Mouse (Mus musculus): ENCODE results near the gene Tbl3. TPM values are rescaled to one million over a fixed set of nuclear protein-coding genes. Genes with fewer than 3 reads are reported as not detected.

The Tbl3 gene
- polyA plus RNA-seq, 1 experiment from 2014 or later: 83.7 TPM

DNA sequence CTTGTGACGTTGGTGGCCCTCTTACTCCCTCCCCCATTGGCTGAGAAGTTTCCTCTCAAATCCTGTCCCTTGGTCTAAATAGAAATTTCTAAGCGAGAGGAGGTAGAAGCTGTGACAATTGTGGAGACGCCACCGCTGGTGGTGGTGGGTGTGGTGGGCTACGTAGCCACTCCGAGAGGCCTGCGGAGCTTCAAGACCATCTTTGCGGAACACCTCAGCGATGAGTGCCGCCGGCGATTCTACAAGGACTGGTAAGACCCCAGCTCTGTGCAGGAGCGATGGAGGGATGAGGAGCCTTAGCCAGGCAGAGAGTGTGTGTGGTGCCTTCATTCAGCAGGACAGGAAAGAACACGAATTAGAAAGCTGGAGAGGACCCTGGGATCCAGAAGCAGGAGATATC, 23.3 kb upstream of the Tbl3 start:
- Histone ChIP-seq H3K27me3 (ENCODE audit: control insufficient read depth, insufficient read depth, low read length) (no peaks in the 10 kb centered on the region; the same call in 1 of the 2 replicates), H3K36me3 (ENCODE audit: control insufficient read depth, insufficient read depth, low read length) (no peaks in the 10 kb centered on the region), H3K4me2 (replicated peaks; ENCODE audit: low read depth, low read length) (no peak overlapping the region), H3K9me3 (ENCODE audit: control insufficient read depth, low read length) (no peaks in the 10 kb centered on the region), H3K27ac (ENCODE audit: low read depth, low read length) (no peak overlapping the region), H3K9ac (ENCODE audit: low read depth, low read length) (no peak overlapping the region), H3K4me3 (ENCODE audit: low read depth, low read length) (no peak overlapping the region), H3K4me1 (replicated peaks; ENCODE audit: control insufficient read depth, insufficient read depth, low read length) (no peaks in the 10 kb centered on the region)
- DNase-seq (ENCODE audit: low spot score): no peak
- no peak for ATAC-seq (ENCODE audit: low FRiP score)
- WGBS: 82% methylated on average over 14 of the region's 14 CpGs

DNA sequence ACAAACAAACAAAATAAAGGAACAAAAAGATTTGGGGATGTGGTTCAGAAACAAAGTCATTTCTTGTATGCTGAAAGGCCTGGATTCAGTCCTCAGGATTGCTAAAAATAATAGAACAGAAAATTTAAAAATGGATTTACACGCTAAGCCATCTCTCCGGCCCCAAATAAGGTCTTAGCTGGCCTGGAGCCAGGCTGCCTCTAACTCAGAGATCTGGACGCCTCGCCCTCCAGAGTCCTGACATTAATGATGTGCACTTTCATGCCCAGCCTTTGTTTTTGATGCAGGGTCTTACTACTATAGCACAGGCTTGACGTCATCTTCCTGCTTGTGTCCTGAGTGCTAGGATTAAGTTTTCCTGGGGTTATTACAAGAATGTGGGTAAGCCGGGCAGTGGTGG, 21.6 kb upstream of the Tbl3 start:
- Histone ChIP-seq H3K4me3 (ENCODE audit: low read depth, low read length) (no peak overlapping the region), H3K27me3 (ENCODE audit: control insufficient read depth, insufficient read depth, low read length) (no peaks in the 10 kb centered on the region; the same call in 1 of the 2 replicates), H3K9me3 (ENCODE audit: control insufficient read depth, low read length) (no peaks in the 10 kb centered on the region), H3K36me3 (ENCODE audit: control insufficient read depth, insufficient read depth, low read length) (no peaks in the 10 kb centered on the region), H3K27ac (ENCODE audit: low read depth, low read length) (no peak overlapping the region), H3K9ac (ENCODE audit: low read depth, low read length) (no peak overlapping the region), H3K4me1 (replicated peaks; ENCODE audit: control insufficient read depth, insufficient read depth, low read length) (no peaks in the 10 kb centered on the region), H3K4me2 (replicated peaks; ENCODE audit: low read depth, low read length) (no peak overlapping the region)
- 88% methylated on average over 6 of the region's 6 CpGs for WGBS
- ATAC-seq (ENCODE audit: low FRiP score) (no peak), DNase-seq (ENCODE audit: low spot score) (no peak)

DNA sequence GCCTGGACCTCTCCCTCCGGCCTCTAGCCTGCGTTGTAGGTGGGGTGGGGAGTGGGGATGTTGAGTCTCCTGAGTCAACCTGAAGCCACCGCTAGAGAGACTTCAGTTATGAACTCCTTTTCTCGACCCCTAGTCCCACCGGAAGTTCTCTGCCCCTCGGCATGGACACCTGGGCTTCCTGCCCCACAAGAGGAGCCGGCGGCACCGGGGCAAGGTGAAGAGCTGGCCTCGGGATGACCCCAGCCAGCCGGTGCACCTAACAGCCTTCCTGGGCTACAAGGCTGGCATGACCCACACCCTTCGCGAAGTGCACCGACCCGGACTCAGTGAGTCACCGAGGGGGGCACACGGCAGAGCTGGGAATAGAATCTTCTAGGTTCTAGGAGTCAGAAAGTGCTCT, 20.7 kb upstream of the Tbl3 start:
- no peaks in the 10 kb centered on the region for H3K36me3 ChIP-seq (ENCODE audit: control insufficient read depth, insufficient read depth, low read length)
- H3K4me2 ChIP-seq (replicated peaks; ENCODE audit: low read depth, low read length): no peak overlapping the region
- no peak overlapping the region for H3K4me3 ChIP-seq (ENCODE audit: low read depth, low read length)
- 78% methylated on average over 17 of the region's 17 CpGs for WGBS
- H3K9ac ChIP-seq (ENCODE audit: low read depth, low read length): no peak overlapping the region
- H3K9me3 ChIP-seq (ENCODE audit: control insufficient read depth, low read length): no peaks in the 10 kb centered on the region
- H3K27me3 ChIP-seq (ENCODE audit: control insufficient read depth, insufficient read depth, low read length): no peaks in the 10 kb centered on the region; the same call in 1 of the 2 replicates
- no peak overlapping the region for H3K27ac ChIP-seq (ENCODE audit: low read depth, low read length)
- no peak for DNase-seq (ENCODE audit: low spot score)
- H3K4me1 ChIP-seq (replicated peaks; ENCODE audit: control insufficient read depth, insufficient read depth, low read length): peaks cover 4% of the 10 kb centered on the region; the same call in 1 of the 2 replicates
- ATAC-seq (ENCODE audit: low FRiP score): no peak

DNA sequence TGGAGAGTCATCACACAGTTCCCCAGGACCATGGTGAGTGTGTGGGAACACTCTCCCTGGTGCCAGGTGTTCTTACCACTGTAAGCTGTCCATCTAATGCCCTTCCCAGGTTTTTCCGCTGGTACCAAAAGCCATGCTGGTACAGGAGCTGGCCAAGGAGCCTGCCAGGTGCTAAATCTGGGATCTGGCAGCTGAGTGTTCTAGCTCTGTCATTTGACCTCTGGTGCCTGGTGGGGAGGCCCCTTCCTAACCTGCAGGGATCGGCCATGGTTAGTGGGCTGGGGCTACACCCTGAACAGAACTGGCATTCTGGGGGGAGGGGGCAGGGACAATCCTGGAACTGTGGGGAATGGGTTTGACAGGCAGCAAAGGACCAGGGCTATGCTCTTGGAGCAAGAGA, 20.2 kb upstream of the Tbl3 start, which contains the start of gene Rpl3l:
Rpl3l (plus strand) TSS at position 203 of the 400 bp plus-strand sequence.
- WGBS: 73% methylated on average over 2 of the region's 2 CpGs
- Histone ChIP-seq H3K9ac (ENCODE audit: low read depth, low read length) (no peak within 1 kb of the TSS), H3K27ac (ENCODE audit: low read depth, low read length) (no peak within 1 kb of the TSS), H3K4me2 (replicated peaks; ENCODE audit: low read depth, low read length) (no peak within 1 kb of the TSS), H3K27me3 (ENCODE audit: control insufficient read depth, insufficient read depth, low read length) (no peaks in the 10 kb centered on the region; the same call in 1 of the 2 replicates), H3K36me3 (ENCODE audit: control insufficient read depth, insufficient read depth, low read length) (no peaks in the 10 kb centered on the region), H3K9me3 (ENCODE audit: control insufficient read depth, low read length) (no peaks in the 10 kb centered on the region), H3K4me3 (ENCODE audit: low read depth, low read length) (no peak within 1 kb of the TSS), H3K4me1 (replicated peaks; ENCODE audit: control insufficient read depth, insufficient read depth, low read length) (peaks cover 5% of the 10 kb centered on the region)
- ATAC-seq (ENCODE audit: low FRiP score): no peak
- no peak for DNase-seq (ENCODE audit: low spot score)

DNA sequence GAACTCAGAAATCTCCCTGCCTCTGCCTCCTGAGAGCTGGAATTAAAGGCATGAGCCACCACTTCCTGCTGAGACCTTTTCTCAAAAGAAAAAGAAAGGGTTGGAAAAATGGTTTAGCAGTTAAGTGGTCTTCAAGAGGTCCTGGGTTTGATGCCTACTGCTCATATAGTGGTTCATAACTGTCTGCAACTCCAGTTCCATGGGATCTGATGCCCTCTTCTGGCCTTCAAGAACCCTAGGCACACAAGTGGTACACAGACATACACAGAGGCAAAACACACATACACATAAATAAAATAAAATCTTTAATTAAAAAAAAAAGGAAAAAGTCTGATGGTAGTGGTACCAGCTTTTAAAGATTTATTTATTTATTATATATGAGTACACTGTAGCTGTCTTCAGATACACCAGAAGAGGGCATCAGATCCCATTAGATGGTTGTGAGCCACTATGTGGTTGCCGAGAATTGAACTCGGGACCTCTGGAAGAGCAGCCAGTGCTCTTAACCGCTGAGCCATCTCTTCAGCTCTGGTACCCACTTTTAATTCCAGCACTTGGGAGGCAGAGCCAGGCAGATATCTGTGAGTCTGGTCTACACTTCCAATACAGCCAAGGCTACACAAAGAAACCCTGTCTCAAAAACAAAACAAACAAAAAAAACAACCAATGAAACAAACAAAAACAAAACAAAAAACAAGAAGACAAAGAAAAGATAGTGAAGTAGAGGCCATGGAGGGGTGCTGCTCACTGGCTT, 18.4 kb upstream of the Tbl3 start:
- no peak overlapping the region for H3K9ac ChIP-seq (ENCODE audit: low read depth, low read length)
- no peaks in the 10 kb centered on the region; the same call in 1 of the 2 replicates for H3K27me3 ChIP-seq (ENCODE audit: control insufficient read depth, insufficient read depth, low read length)
- DNase-seq (ENCODE audit: low spot score): no peak
- WGBS: 71% methylated on average over 3 of the region's 3 CpGs
- H3K36me3 ChIP-seq (ENCODE audit: control insufficient read depth, insufficient read depth, low read length): 0 out of 2 replicates have a peak, but pooled peaks cover 4% of the 10 kb centered on the region
- ATAC-seq (ENCODE audit: low FRiP score): no peak
- no peak overlapping the region for H3K4me3 ChIP-seq (ENCODE audit: low read depth, low read length)
- no peaks in the 10 kb centered on the region for H3K9me3 ChIP-seq (ENCODE audit: control insufficient read depth, low read length)
- H3K27ac ChIP-seq (ENCODE audit: low read depth, low read length): no peak overlapping the region
- peaks cover 10% of the 10 kb centered on the region for H3K4me1 ChIP-seq (replicated peaks; ENCODE audit: control insufficient read depth, insufficient read depth, low read length)
- H3K4me2 ChIP-seq (replicated peaks; ENCODE audit: low read depth, low read length): no peak overlapping the region

DNA sequence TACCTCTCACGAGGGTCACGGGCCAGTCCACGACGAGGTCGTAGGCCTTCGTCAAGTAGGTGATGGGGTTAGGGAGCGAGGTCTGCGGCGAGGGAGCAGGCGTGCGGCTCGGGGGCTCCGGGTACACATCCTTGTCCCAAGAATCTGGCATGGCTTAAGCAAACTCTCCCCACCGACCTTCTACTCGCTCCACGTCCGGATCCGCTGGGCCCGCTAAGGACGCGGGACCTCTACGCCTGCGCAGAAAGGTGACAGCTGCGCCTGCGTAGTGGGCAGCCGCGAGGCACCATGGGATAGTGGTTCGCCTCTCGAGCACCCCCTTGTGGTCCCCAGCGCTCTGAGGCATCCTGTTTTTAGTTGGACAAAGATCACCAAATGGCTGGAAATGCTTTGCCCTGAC, 16.7 kb upstream of the Tbl3 start, which contains the start of gene Ndufb10:
Ndufb10 (minus strand) TSS at position 295 of the 400 bp plus-strand sequence.
- H3K36me3 ChIP-seq (ENCODE audit: control insufficient read depth, insufficient read depth, low read length): 0 out of 2 replicates have a peak, but pooled peaks cover 4% of the 10 kb centered on the region
- H3K4me1 ChIP-seq (replicated peaks; ENCODE audit: control insufficient read depth, insufficient read depth, low read length): peaks cover 10% of the 10 kb centered on the region
- DNase-seq (ENCODE audit: low spot score): peak; percentile 100
- peak within 1 kb of the TSS; percentile 85 for H3K4me3 ChIP-seq (ENCODE audit: low read depth, low read length)
- peak within 1 kb of the TSS; percentile 37 for H3K27ac ChIP-seq (ENCODE audit: low read depth, low read length)
- ATAC-seq (ENCODE audit: low FRiP score): peak; percentile 76
- 0% methylated on average over 30 of the region's 30 CpGs for whole genome bisulfite sequencing
- H3K4me2 ChIP-seq (replicated peaks; ENCODE audit: low read depth, low read length): peak within 1 kb of the TSS; percentile 77
- H3K27me3 ChIP-seq (ENCODE audit: control insufficient read depth, insufficient read depth, low read length): no peaks in the 10 kb centered on the region; the same call in 1 of the 2 replicates
- H3K9me3 ChIP-seq (ENCODE audit: control insufficient read depth, low read length): no peaks in the 10 kb centered on the region
- H3K9ac ChIP-seq (ENCODE audit: low read depth, low read length): peak within 1 kb of the TSS; percentile 84

DNA sequence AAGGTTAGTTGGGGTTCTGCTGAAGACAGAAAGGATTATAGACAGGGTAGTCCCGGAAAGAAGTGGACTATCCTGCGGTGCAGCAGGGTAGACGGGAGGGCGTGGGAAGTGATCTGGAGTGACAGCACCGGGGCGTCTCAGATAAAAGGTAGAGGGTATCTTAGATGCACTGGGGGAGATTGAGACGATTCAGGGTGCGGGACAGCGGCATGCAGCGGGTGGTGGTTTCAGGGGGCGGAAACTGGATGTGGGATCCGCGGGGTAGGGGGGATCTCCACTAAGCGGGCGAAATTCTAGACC, 16.4 kb upstream of the Tbl3 start:
- H3K4me1 ChIP-seq (replicated peaks; ENCODE audit: control insufficient read depth, insufficient read depth, low read length): peaks cover 10% of the 10 kb centered on the region
- under 1% methylated on average over 15 of the region's 15 CpGs for WGBS
- DNase-seq (ENCODE audit: low spot score) (no peak), ATAC-seq (ENCODE audit: low FRiP score) (no peak)
- no peaks in the 10 kb centered on the region for H3K9me3 ChIP-seq (ENCODE audit: control insufficient read depth, low read length)
- peak overlapping the region; percentile 85 for H3K4me3 ChIP-seq (ENCODE audit: low read depth, low read length)
- H3K9ac ChIP-seq (ENCODE audit: low read depth, low read length): peak overlapping the region; percentile 84
- peak overlapping the region; percentile 77 for H3K4me2 ChIP-seq (replicated peaks; ENCODE audit: low read depth, low read length)
- peak overlapping the region; percentile 37 for H3K27ac ChIP-seq (ENCODE audit: low read depth, low read length)
- 0 out of 2 replicates have a peak, but pooled peaks cover 4% of the 10 kb centered on the region for H3K36me3 ChIP-seq (ENCODE audit: control insufficient read depth, insufficient read depth, low read length)
- H3K27me3 ChIP-seq (ENCODE audit: control insufficient read depth, insufficient read depth, low read length): no peaks in the 10 kb centered on the region; the same call in 1 of the 2 replicates

DNA sequence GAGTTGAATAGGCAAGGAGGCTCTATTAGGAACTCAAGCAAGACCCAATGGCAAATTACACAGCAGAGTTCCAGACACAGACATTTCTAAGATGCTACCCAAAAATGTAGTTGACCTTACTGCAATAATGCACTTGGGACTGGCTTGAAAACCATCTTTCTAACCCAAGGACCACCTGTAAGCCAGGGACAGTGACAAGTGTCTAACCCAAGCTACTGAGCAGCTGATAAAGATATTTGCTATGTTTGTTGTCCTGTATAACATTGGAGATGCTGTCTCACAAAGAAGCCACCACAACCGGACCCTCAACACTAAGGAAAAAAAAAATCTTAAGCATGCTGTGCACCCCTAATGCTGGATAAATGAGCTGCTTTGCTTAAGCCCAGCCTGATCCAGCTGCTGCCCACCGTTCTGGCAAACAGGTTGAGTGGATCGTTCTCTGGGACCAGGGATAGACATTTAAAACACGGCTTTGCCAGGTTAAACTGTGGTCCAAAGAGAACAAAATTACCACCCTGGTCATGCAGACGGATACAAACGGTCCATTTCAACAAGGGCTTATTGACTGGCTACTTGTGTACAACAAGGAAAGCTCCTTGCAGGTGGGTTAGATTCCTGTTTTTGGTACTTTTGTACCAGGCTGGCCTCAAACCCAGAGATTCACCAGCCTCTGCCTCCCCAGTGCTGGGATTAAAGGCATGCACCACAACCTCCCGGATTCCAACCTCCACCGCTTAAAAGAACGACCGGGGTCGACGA, 15.8 kb upstream of the Tbl3 start:
- H3K9me3 ChIP-seq (ENCODE audit: control insufficient read depth, low read length): no peaks in the 10 kb centered on the region
- no peaks in the 10 kb centered on the region; the same call in 1 of the 2 replicates for H3K27me3 ChIP-seq (ENCODE audit: control insufficient read depth, insufficient read depth, low read length)
- peak overlapping the region; percentile 77 for H3K4me2 ChIP-seq (replicated peaks; ENCODE audit: low read depth, low read length)
- 4% methylated on average over 12 of the region's 12 CpGs for WGBS
- H3K4me3 ChIP-seq (ENCODE audit: low read depth, low read length): peak overlapping the region; percentile 85
- DNase-seq (ENCODE audit: low spot score): no peak
- H3K27ac ChIP-seq (ENCODE audit: low read depth, low read length): peak overlapping the region; percentile 17; the same call in 1 of the 2 replicates
- 0 out of 2 replicates have a peak, but pooled peaks cover 4% of the 10 kb centered on the region for H3K36me3 ChIP-seq (ENCODE audit: control insufficient read depth, insufficient read depth, low read length)
- peak overlapping the region; percentile 84 for H3K9ac ChIP-seq (ENCODE audit: low read depth, low read length)
- ATAC-seq (ENCODE audit: low FRiP score): no peak
- H3K4me1 ChIP-seq (replicated peaks; ENCODE audit: control insufficient read depth, insufficient read depth, low read length): peaks cover 10% of the 10 kb centered on the region

All from hindbrain, embryonic 11.5 days (tissue).